Mouse (Mus musculus) bone marrow, adult 2 months (tissue): ENCODE data around the gene Wdr90. TPM values are rescaled to one million over a fixed set of nuclear protein-coding genes. Genes with fewer than 3 reads are reported as not detected.
A peak's percentile ranks its signal among the peaks of the same experiment; 100 is the strongest.

Experiments used
- H3K27ac ChIP-seq: fragments of 200-500 bp; 2 replicates; pipeline ENCODE4 v1.5.1; 2012; ENCODE audit warnings: low read depth, mild to moderate bottlenecking, control low read depth, inconsistent platforms, low read length; ENCODE audit not compliant: control insufficient read depth, poor library complexity, insufficient read depth
- H3K4me1 ChIP-seq: fragments of 200-500 bp; 2 replicates; pipeline ENCODE4 v1.6.1; 2011; ENCODE audit warnings: low read length; ENCODE audit not compliant: control insufficient read depth, insufficient read depth
- H3K4me3 ChIP-seq: fragments of 200-500 bp; replicated peaks from 2 replicates; pipeline ENCODE3; 2011; ENCODE audit warnings: mild to moderate bottlenecking, low read depth, low read length, control low read depth; ENCODE audit not compliant: control insufficient read depth
- CTCF ChIP-seq: fragments of 200-500 bp; IDR thresholded peaks from 2 replicates; pipeline ENCODE4 v1.5.1; 2011; ENCODE audit warnings: low read length, control low read depth; ENCODE audit not compliant: control insufficient read depth, insufficient read depth
- POLR2A ChIP-seq: fragments of 200-500 bp; IDR thresholded peaks from 2 replicates; pipeline ENCODE4 v1.6.1; 2011; ENCODE audit warnings: low read depth, mild to moderate bottlenecking, control low read depth, low read length, borderline replicate concordance; ENCODE audit not compliant: control insufficient read depth
- WGBS: fragments of 180-500 bp; shearing (Covaris S2); methylation state at CpG from one replicate; pipeline ENCODE4 v1.1.7; 2018; 5-methylcytosine and 5-hydroxymethylcytosine counted together
- polyA plus RNA-seq: library from polyadenylated mRNA; stranded (reverse); fragments of >200 nt; gene quantifications from 2 replicates; pipeline ENCODE4 v1.2.4, GENCODE M21; 2011; ENCODE audit warnings: low replicate concordance; ENCODE audit not compliant: missing spikeins, insufficient read depth, insufficient read length

Wdr90 gene
- polyA plus RNA-seq, 1 experiment: 62.0 TPM

GRCm38 (mm10) chr17:25827546-25828222, 33.6 kb downstream of the Wdr90 start:
- no peak overlapping the region for H3K27ac ChIP-seq
- TF ChIP-seq POLR2A (no peak), CTCF (no peak)
- WGBS: 92% methylated on average over 22 of the region's 22 CpGs
- H3K4me3 ChIP-seq: no peak overlapping the region
- peaks cover 13% of the 10 kb centered on the region for H3K4me1 ChIP-seq

GRCm38 (mm10) chr17:25827011-25827410, 34.3 kb downstream of the Wdr90 start:
- Histone ChIP-seq H3K27ac (no peak overlapping the region), H3K4me3 (no peak overlapping the region), H3K4me1 (peaks cover 13% of the 10 kb centered on the region)
- 92% methylated on average over 13 of the region's 13 CpGs for WGBS
- TF ChIP-seq CTCF (no peak), POLR2A (no peak)

- WGBS: 92% methylated on average over 27 of the region's 27 CpGs
- Histone ChIP-seq H3K27ac (no peak overlapping the region), H3K4me1 (peaks cover 10% of the 10 kb centered on the region), H3K4me3 (no peak overlapping the region)
- TF ChIP-seq CTCF: no peak
- no peak for TF ChIP-seq POLR2A
Observed at GRCm38 (mm10) chr17:25825984-25826570, 35.2 kb downstream of the Wdr90 start.

GRCm38 (mm10) chr17:25825311-25825710, 36.0 kb downstream of the Wdr90 start:
- WGBS: 88% methylated on average over 6 of the region's 6 CpGs
- H3K27ac ChIP-seq: no peak overlapping the region
- no peak for TF ChIP-seq CTCF
- H3K4me3 ChIP-seq: no peak overlapping the region
- H3K4me1 ChIP-seq: peaks cover 10% of the 10 kb centered on the region

- Histone ChIP-seq H3K4me1 (peaks cover 10% of the 10 kb centered on the region), H3K27ac (no peak overlapping the region), H3K4me3 (peak overlapping the region; percentile 89)
- TF ChIP-seq POLR2A: no peak
- no peak for TF ChIP-seq CTCF
- 78% methylated on average over 17 of the region's 17 CpGs for WGBS
Observed at GRCm38 (mm10) chr17:25824362-25825142, 36.7 kb downstream of the Wdr90 start.

GRCm38 (mm10) chr17:25823452-25823851, 37.8 kb downstream of the Wdr90 start, which contains the start of gene Wdr24:
Wdr24 (plus strand) TSS chr17:25823627.
- Histone ChIP-seq H3K27ac (0 out of 2 replicates have a peak within 1 kb of the TSS, but pooled peaks have one; percentile 18), H3K4me1 (peaks cover 8% of the 10 kb centered on the region), H3K4me3 (peak within 1 kb of the TSS; percentile 89)
- WGBS: 0% methylated on average over 18 of the region's 18 CpGs
- TF ChIP-seq POLR2A (no peak), CTCF (no peak)

GRCm38 (mm10) chr17:25818851-25819780, 42.2 kb downstream of the Wdr90 start:
- 8% methylated on average over 46 of the region's 46 CpGs for WGBS
- peaks cover 3% of the 10 kb centered on the region for H3K4me1 ChIP-seq
- TF ChIP-seq CTCF (no peak), POLR2A (no peak)
- no peak overlapping the region for H3K27ac ChIP-seq
- no peak overlapping the region for H3K4me3 ChIP-seq
